ENCODE assay signal across 27 mouse cellular contexts in genomic region chr2:68937833-68938232, GRCm38 (mm10).
"Had no signal": no experiment of that assay in that cellular context is flagged by ENCODE, and none has a peak within 500 bp of the region (broad histone marks: within the 10 kb centered on the region; RNA-seq: fewer than 3 reads in every experiment).

No protein-coding gene starts in this region.

- H3K9ac ChIP-seq: heart, embryonic 12.5 days; hindbrain, embryonic 13.5 days; hindbrain, embryonic 15.5 days; intestine, embryonic 15.5 days; kidney, embryonic 15.5 days; limb, embryonic 13.5 days; limb, embryonic 15.5 days; liver, embryonic 12.5 days; liver, embryonic 14.5 days had no signal

- H3K4me2 ChIP-seq: heart, embryonic 12.5 days; hindbrain, embryonic 13.5 days; hindbrain, embryonic 15.5 days; intestine, embryonic 15.5 days; kidney, embryonic 15.5 days; limb, embryonic 13.5 days; limb, embryonic 15.5 days; liver, embryonic 12.5 days had no signal

- H3K36me3 ChIP-seq: intestine, embryonic 15.5 days had no signal

- H3K27ac ChIP-seq: gastrocnemius, adult 2 months; heart, embryonic 10.5 days; hindbrain, embryonic 10.5 days; hindbrain, embryonic 13.5 days; hindbrain, embryonic 15.5 days; hindbrain, postnatal 0 days; intestine, embryonic 15.5 days; kidney, embryonic 15.5 days; kidney, postnatal 0 days; limb, embryonic 13.5 days; limb, embryonic 15.5 days; liver, embryonic 12.5 days; liver, embryonic 14.5 days had no signal

- H3K4me3 ChIP-seq: gastrocnemius, adult 2 months; heart, embryonic 10.5 days; heart, embryonic 12.5 days; hindbrain, embryonic 10.5 days; hindbrain, embryonic 13.5 days; hindbrain, embryonic 15.5 days; intestine, embryonic 15.5 days; kidney, embryonic 15.5 days; limb, embryonic 13.5 days; limb, embryonic 15.5 days; liver, embryonic 12.5 days had no signal

- ATAC-seq: hindbrain, postnatal 0 days; intestine, embryonic 15.5 days; liver, embryonic 12.5 days had no signal

- H3K9me3 ChIP-seq: heart, embryonic 10.5 days; heart, embryonic 12.5 days; hindbrain, embryonic 10.5 days; hindbrain, embryonic 13.5 days; hindbrain, embryonic 15.5 days; intestine, embryonic 15.5 days; limb, embryonic 13.5 days; limb, embryonic 15.5 days; liver, embryonic 12.5 days had no signal

- H3K27me3 ChIP-seq: heart, embryonic 12.5 days; hindbrain, embryonic 13.5 days; hindbrain, embryonic 15.5 days; intestine, embryonic 15.5 days; kidney, embryonic 15.5 days; limb, embryonic 13.5 days; limb, embryonic 15.5 days; liver, embryonic 12.5 days had no signal

- H3K4me1 ChIP-seq: hindbrain, embryonic 10.5 days; kidney, embryonic 15.5 days; limb, embryonic 15.5 days had no signal

- DNase-seq: gastrocnemius, adult 2 months; gastrocnemius, postnatal 10 days; gastrocnemius, postnatal 25 days; heart, adult 18-20 months; heart, postnatal 10 days; heart, postnatal 4 days; kidney, adult 11 months; kidney, adult 2 months; kidney, adult 9 months; kidney, postnatal 14 days; kidney, postnatal 36 days; layer of hippocampus, adult 9-11 months; layer of hippocampus, postnatal 36 days; left cerebral cortex, postnatal 4 days had no signal
